Mouse (Mus musculus) thymus, adult 2 months (tissue): Measurements from ENCODE around the gene Cerk. TPM values are rescaled to one million over a fixed set of nuclear protein-coding genes. Genes with fewer than 3 reads are reported as not detected.
A peak's percentile ranks its signal among the peaks of the same experiment; 100 is the strongest.
"Not testable (repeated sequence)": the region's sequence is repeated elsewhere in the genome, so short reads cannot be mapped to it uniquely, and the experiment has no call there.

ENCODE experiments used
- DNase-seq: peaks from one replicate; pipeline ENCODE4 v3.0.0; 2021
- H3K27ac ChIP-seq: fragments of 200-500 bp; 2 replicates; pipeline ENCODE4 v1.5.1; 2012; ENCODE audit warnings: low read length, control low read depth; ENCODE audit not compliant: control insufficient read depth, insufficient read depth
- H3K27me3 ChIP-seq: fragments of 200-500 bp; 2 replicates; pipeline ENCODE4 v1.6.1; 2012; ENCODE audit warnings: mild to moderate bottlenecking, low read length, moderate library complexity, mixed read lengths; ENCODE audit not compliant: control insufficient read depth, insufficient read depth
- H3K36me3 ChIP-seq: fragments of 200-500 bp; 2 replicates; pipeline ENCODE4 v1.6.1; 2012; ENCODE audit warnings: mild to moderate bottlenecking, low read length, moderate library complexity; ENCODE audit not compliant: control insufficient read depth, insufficient read depth
- H3K4me1 ChIP-seq: fragments of 200-500 bp; replicated peaks from 2 replicates; pipeline ENCODE4 v1.6.1; 2012; ENCODE audit warnings: low read length; ENCODE audit not compliant: control insufficient read depth, insufficient read depth
- H3K4me3 ChIP-seq: fragments of 200-500 bp; 2 replicates; pipeline ENCODE4 v1.5.1; 2012; ENCODE audit warnings: mild to moderate bottlenecking, low read length, control low read depth, moderate library complexity; ENCODE audit not compliant: control insufficient read depth, insufficient read depth
- CTCF ChIP-seq: fragments of 200-500 bp; IDR thresholded peaks from 2 replicates; pipeline ENCODE4 v1.5.1; 2012; ENCODE audit warnings: mild to moderate bottlenecking, control low read depth, low read length, moderate library complexity, borderline replicate concordance; ENCODE audit not compliant: control insufficient read depth, poor library complexity, insufficient read depth; ENCODE audit errors: extremely low read depth
- POLR2A ChIP-seq: fragments of 200-500 bp; IDR thresholded peaks from 2 replicates; pipeline ENCODE4 v1.6.1; 2012; ENCODE audit warnings: mild to moderate bottlenecking, low read length, control low read depth, moderate library complexity; ENCODE audit not compliant: control insufficient read depth, poor library complexity, insufficient read depth; ENCODE audit errors: extremely low read depth
- WGBS: fragments of 180-500 bp; shearing (Covaris S2); methylation state at CpG from one replicate; pipeline ENCODE4 v1.1.7; 2018; 5-methylcytosine and 5-hydroxymethylcytosine counted together
- polyA plus RNA-seq: library from polyadenylated mRNA; depleted of rRNA; stranded (reverse); fragments of >200 nt; gene quantifications from 2 replicates; pipeline ENCODE4 v1.2.3, GENCODE M21; 2012

Gene Cerk
- polyA plus RNA-seq, 1 experiment = 180 TPM

DNA sequence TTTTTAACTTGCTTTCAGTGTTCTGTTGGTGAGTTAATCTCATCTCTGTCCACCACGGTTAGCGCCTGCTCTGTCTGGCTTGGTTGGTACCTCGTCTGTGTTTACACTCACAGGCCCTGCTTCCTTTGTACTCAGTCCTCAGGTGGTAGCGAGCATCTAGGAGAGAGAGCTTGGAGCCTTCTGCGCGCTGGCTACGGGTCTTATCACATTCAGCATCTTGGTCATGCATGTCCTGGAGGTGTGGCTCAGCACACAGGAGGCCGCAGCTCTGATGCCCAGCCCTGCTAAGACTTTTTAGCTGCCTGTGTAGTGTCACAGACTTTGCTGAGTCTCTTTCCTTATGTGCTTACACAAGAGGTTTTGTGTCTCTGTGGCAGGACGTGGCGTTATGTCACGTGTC lies 43.7 kb upstream of the Cerk start:
- H3K27me3 ChIP-seq = no peaks in the 10 kb centered on the region
- H3K4me3 ChIP-seq = no peak overlapping the region
- peaks cover 20% of the 10 kb centered on the region for H3K4me1 ChIP-seq
- DNase-seq = no peak
- no peak overlapping the region for H3K27ac ChIP-seq
- WGBS = 62% methylated on average over 11 of the region's 11 CpGs
- TF ChIP-seq CTCF (no peak), POLR2A (no peak)
- H3K36me3 ChIP-seq = no peaks in the 10 kb centered on the region

DNA sequence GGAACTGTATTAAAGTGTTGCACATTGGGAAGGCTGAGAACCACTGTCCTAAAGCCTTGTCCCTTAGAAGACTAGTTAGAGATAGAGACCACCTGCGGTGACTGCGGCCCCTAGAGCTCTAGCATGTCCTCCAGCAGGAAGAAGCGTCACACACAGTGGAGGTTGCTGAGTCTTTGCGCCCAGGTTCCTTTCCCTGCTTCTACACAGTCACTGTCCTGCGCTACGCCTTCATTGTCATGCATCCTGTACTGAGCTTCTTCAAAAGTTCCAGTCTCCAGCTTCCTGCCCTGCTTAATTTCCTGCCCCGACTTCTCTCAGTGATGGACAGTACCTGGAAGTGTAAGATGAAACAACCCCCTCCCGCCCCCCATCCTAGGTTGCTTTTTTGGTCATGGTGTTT lies 43.1 kb upstream of the Cerk start:
- no peaks in the 10 kb centered on the region for H3K27me3 ChIP-seq
- WGBS = 86% methylated on average over 8 of the region's 8 CpGs
- peaks cover 15% of the 10 kb centered on the region for H3K4me1 ChIP-seq
- no peak for TF ChIP-seq CTCF
- TF ChIP-seq POLR2A = no peak
- no peak overlapping the region for H3K27ac ChIP-seq
- H3K4me3 ChIP-seq = no peak overlapping the region
- no peak for DNase-seq
- H3K36me3 ChIP-seq = no peaks in the 10 kb centered on the region

DNA sequence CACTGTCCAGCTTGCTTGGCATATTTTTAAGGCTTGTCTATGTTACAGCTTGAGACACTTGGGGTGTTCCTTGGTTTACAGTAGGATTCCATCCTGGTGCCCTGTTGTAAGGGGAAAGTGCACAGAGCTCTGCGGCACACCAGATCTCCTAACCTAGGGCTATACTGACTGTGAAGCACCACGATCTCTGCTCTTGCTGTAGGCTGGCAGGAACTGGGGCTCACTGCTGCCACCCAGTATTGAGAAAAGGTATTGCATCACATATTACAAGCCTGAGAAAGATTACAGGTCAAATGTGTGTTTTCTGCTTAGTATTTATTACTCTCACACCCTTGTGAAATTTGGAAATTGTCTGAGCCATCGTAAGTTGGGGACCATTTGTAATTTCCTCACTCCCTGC lies 42.2 kb upstream of the Cerk start:
- Histone ChIP-seq H3K4me1 (peaks cover 9% of the 10 kb centered on the region), H3K4me3 (no peak overlapping the region), H3K36me3 (no peaks in the 10 kb centered on the region), H3K27me3 (no peaks in the 10 kb centered on the region), H3K27ac (no peak overlapping the region)
- no peak for TF ChIP-seq POLR2A
- TF ChIP-seq CTCF = no peak
- DNase-seq = peak; percentile 63
- 38% methylated on average over 3 of the region's 3 CpGs for WGBS

DNA sequence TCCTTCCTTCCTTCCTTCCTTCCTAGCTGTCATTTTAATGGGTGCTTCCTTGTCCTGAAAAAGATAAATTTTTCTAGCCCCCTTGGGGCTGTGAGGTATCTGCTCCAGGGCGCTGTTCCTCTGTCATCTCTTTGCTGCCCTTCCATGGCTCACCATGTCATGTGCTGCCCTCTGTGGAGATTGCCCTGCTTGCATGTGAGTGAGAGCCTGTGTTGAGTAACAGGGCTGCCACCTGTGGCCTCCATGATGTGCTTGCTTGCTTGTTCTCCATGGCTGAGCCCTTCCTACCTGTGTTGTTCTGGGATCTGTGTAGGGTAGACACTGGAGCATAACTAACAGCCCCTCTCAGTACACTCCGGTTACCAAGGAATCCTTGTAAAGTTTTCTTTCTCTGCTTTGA lies 41.0 kb upstream of the Cerk start:
- WGBS = 94% methylated on average over 2 of the region's 2 CpGs
- H3K27me3 ChIP-seq = no peaks in the 10 kb centered on the region
- no peak overlapping the region for H3K27ac ChIP-seq
- TF ChIP-seq CTCF = no peak
- TF ChIP-seq POLR2A = no peak
- H3K4me1 ChIP-seq = peaks cover 6% of the 10 kb centered on the region; the same call in 1 of the 2 replicates
- H3K36me3 ChIP-seq = no peaks in the 10 kb centered on the region
- no peak overlapping the region for H3K4me3 ChIP-seq
- DNase-seq = no peak

DNA sequence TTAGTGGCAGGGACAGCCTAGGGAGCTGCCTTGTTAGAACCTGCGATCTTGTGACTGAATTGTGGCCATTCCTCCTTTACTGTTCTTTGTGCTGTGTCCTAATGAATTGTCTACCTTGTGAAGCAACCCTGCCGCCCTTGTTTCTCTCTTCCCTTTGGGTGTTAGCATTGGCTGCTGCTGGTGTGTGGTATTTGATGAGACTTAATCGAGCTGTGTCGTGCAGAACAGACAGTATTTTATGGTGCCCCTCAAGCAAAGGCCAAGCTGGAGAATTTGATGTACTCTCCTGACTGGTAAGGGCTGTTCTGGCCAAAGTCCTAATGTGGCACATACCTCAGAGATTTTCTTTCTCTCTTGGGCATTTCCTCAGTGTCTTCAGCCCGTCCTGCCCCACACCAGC lies 40.3 kb upstream of the Cerk start:
- no peaks in the 10 kb centered on the region for H3K27me3 ChIP-seq

DNA sequence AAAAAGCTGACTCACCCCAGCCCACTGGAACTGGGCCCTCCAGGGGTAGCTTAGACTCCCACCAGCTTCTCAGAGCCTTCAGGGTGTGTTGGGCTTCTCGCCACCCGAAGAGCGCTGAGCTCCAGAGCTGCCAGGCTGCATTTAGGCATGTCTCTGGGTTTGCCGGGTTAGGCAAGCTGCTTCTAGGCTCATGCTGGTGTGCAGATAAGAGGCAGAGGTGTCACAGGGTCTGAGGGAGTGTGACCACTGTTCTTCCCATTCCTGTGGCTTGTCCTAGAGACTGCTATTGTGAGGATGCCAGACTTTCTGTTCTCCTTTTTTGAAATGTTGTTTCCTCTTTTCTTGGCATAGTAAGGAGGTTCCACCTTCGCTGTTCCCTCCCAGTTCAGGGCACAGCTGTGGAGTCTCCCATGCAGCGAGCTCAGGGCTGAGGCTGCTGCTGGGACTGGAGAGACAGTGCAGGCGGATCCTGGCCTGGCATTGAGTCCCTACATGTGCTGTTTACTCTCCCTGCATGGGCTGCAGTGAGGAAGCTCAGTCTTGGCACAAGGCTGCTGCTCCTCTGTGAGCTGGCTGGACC lies 39.1 kb upstream of the Cerk start:
- Histone ChIP-seq H3K36me3 (no peaks in the 10 kb centered on the region), H3K27me3 (no peaks in the 10 kb centered on the region), H3K27ac (no peak overlapping the region), H3K4me3 (no peak overlapping the region), H3K4me1 (peaks cover 8% of the 10 kb centered on the region; the same call in 1 of the 2 replicates)
- no peak for DNase-seq
- TF ChIP-seq CTCF (no peak), POLR2A (no peak)
- 60% methylated on average over 7 of the region's 7 CpGs for WGBS

More for the DNA sequence above, 40.3 kb upstream of the Cerk start:
- DNase-seq = no peak
- peaks cover 6% of the 10 kb centered on the region; the same call in 1 of the 2 replicates for H3K4me1 ChIP-seq
- H3K4me3 ChIP-seq = no peak overlapping the region
- H3K36me3 ChIP-seq = no peaks in the 10 kb centered on the region
- H3K27ac ChIP-seq = no peak overlapping the region
- TF ChIP-seq POLR2A (no peak), CTCF (no peak)
- WGBS = 95% methylated on average over 5 of the region's 5 CpGs

DNA sequence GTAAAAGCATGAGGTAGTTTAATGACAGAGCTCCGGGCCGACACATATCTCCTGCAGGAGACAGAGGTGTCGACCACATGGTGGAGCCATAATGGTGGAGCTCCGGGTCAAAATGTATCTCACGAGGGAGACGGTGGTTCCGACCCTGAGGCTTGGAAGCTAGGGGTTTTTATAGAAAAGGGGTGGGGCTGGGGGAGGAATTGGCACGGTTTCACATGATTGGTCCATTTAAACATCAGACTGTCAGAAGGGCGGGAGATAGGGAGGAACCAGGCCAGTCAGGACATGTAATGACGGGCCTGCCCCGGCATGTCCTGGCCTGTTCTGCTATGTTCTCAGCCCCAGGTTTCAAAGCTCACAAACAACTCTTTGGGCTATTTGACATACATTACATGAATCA lies 36.0 kb upstream of the Cerk start:
- 96% methylated on average over 11 of the region's 11 CpGs for WGBS
- DNase-seq, H3K4me1 ChIP-seq, H3K27me3 ChIP-seq, H3K27ac ChIP-seq, H3K36me3 ChIP-seq, H3K4me3 ChIP-seq: not testable (repeated sequence)

DNA sequence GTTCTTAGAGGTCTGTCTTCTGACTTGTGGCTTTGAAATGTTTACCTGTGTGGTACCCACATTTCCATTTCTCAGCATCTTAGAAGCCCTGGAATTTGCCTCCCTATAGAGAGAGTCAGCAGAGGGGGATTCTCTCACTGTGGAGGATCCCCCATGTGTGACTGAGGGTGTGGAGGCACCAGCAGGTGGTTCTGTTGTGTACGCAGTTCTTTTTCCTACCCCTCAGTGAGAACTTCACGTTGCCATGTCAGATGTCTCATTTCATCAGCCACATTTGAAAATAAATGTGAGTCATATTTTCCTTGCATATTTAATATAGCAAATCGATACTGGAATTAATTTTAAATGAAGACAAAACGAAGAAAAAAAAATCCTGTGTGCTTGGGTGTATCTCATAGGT lies 35.4 kb upstream of the Cerk start:
- peaks cover 2% of the 10 kb centered on the region; the same call in 1 of the 2 replicates for H3K4me1 ChIP-seq
- no peak overlapping the region for H3K27ac ChIP-seq
- TF ChIP-seq CTCF (no peak), POLR2A (no peak)
- H3K36me3 ChIP-seq = no peaks in the 10 kb centered on the region
- no peak for DNase-seq
- no peak overlapping the region for H3K4me3 ChIP-seq
- H3K27me3 ChIP-seq = no peaks in the 10 kb centered on the region
- 95% methylated on average over 4 of the region's 4 CpGs for WGBS
